Mouse (Mus musculus): Measurements from ENCODE around the gene Stag2. TPM values are rescaled to one million over a fixed set of nuclear protein-coding genes. Genes with fewer than 3 reads are reported as not detected.

The Stag2 gene
- 87.0 and 111 TPM in 2 replicates for polyA plus RNA-seq (2011; ENCODE audit: insufficient read depth, insufficient read length, low read depth, missing spikeins)

- Histone ChIP-seq H3K27ac (ENCODE audit: insufficient read depth, low read length) (peak within 1 kb of the TSS; percentile 76), H3K36me3 (ENCODE audit: control insufficient read depth, insufficient read depth, low read length, poor library complexity, severe bottlenecking) (no peaks in the 10 kb centered on the region), H3K9ac (ENCODE audit: low read depth, poor library complexity, severe bottlenecking) (peak within 1 kb of the TSS; percentile 100), H3K4me1 (ENCODE audit: control insufficient read depth, insufficient read depth, low read length) (no peaks in the 10 kb centered on the region), H3K9me3 (replicated peaks; ENCODE audit: control insufficient read depth, insufficient read depth, low read length, poor library complexity, severe bottlenecking) (no peaks in the 10 kb centered on the region), H3K4me3 (ENCODE audit: low read depth, low read length) (peak within 1 kb of the TSS; percentile 96), H3K27me3 (ENCODE audit: control insufficient read depth, insufficient read depth, low read length, poor library complexity, severe bottlenecking) (no peaks in the 10 kb centered on the region)
- TF ChIP-seq CTCF (IDR thresholded peaks at IDR 0.05; ENCODE audit: low read depth, low read length) (peak; percentile 67), EP300 (IDR thresholded peaks at IDR 0.05; ENCODE audit: insufficient read depth, low read depth, low read length) (no peak), POLR2A (IDR thresholded peaks at IDR 0.05; ENCODE audit: insufficient read depth, low read length) (no peak)
These were observed at the start of gene Stag2 for GRCm38 (mm10) chrX:42148788-42149556. Gene Stag2 (plus strand): TSS chrX:42149317.

- Histone ChIP-seq H3K36me3 (ENCODE audit: control insufficient read depth, insufficient read depth, low read length, poor library complexity, severe bottlenecking) (peaks cover 3% of the 10 kb centered on the region; the same call in 1 of the 2 replicates), H3K4me1 (ENCODE audit: control insufficient read depth, insufficient read depth, low read length) (no peaks in the 10 kb centered on the region), H3K9ac (ENCODE audit: low read depth, poor library complexity, severe bottlenecking) (no peak overlapping the region), H3K27ac (ENCODE audit: insufficient read depth, low read length) (no peak overlapping the region), H3K4me3 (ENCODE audit: low read depth, low read length) (no peak overlapping the region), H3K27me3 (ENCODE audit: control insufficient read depth, insufficient read depth, low read length, poor library complexity, severe bottlenecking) (no peaks in the 10 kb centered on the region), H3K9me3 (replicated peaks; ENCODE audit: control insufficient read depth, insufficient read depth, low read length, poor library complexity, severe bottlenecking) (no peaks in the 10 kb centered on the region; the same call in 1 of the 2 replicates)
- TF ChIP-seq CTCF (IDR thresholded peaks at IDR 0.05; ENCODE audit: low read depth, low read length) (no peak), POLR2A (IDR thresholded peaks at IDR 0.05; ENCODE audit: insufficient read depth, low read length) (no peak), EP300 (IDR thresholded peaks at IDR 0.05; ENCODE audit: insufficient read depth, low read depth, low read length) (no peak)
These were observed 42.0 kb upstream of the Stag2 start for GRCm38 (mm10) chrX:42107137-42107536.

GRCm38 (mm10) chrX:42110585-42110984, 38.5 kb upstream of the Stag2 start:
- no peaks in the 10 kb centered on the region for H3K4me1 ChIP-seq (ENCODE audit: control insufficient read depth, insufficient read depth, low read length)
- TF ChIP-seq EP300 (IDR thresholded peaks at IDR 0.05; ENCODE audit: insufficient read depth, low read depth, low read length) (no peak), CTCF (IDR thresholded peaks at IDR 0.05; ENCODE audit: low read depth, low read length) (no peak), POLR2A (IDR thresholded peaks at IDR 0.05; ENCODE audit: insufficient read depth, low read length) (no peak)
- H3K4me3 ChIP-seq (ENCODE audit: low read depth, low read length): no peak overlapping the region
- H3K9me3 ChIP-seq (replicated peaks; ENCODE audit: control insufficient read depth, insufficient read depth, low read length, poor library complexity, severe bottlenecking): no peaks in the 10 kb centered on the region; the same call in 1 of the 2 replicates
- H3K27me3 ChIP-seq (ENCODE audit: control insufficient read depth, insufficient read depth, low read length, poor library complexity, severe bottlenecking): no peaks in the 10 kb centered on the region
- H3K36me3 ChIP-seq (ENCODE audit: control insufficient read depth, insufficient read depth, low read length, poor library complexity, severe bottlenecking): no peaks in the 10 kb centered on the region
- H3K27ac ChIP-seq (ENCODE audit: insufficient read depth, low read length): no peak overlapping the region
- no peak overlapping the region for H3K9ac ChIP-seq (ENCODE audit: low read depth, poor library complexity, severe bottlenecking)

- no peak for TF ChIP-seq CTCF (IDR thresholded peaks at IDR 0.05; ENCODE audit: low read depth, low read length)
- TF ChIP-seq EP300 (IDR thresholded peaks at IDR 0.05; ENCODE audit: insufficient read depth, low read depth, low read length): no peak
- TF ChIP-seq POLR2A (IDR thresholded peaks at IDR 0.05; ENCODE audit: insufficient read depth, low read length): no peak
- H3K9me3 ChIP-seq (replicated peaks; ENCODE audit: control insufficient read depth, insufficient read depth, low read length, poor library complexity, severe bottlenecking): no peaks in the 10 kb centered on the region
These were observed 29.6 kb upstream of the Stag2 start for GRCm38 (mm10) chrX:42119442-42120048.

GRCm38 (mm10) chrX:42124963-42125697, 24.0 kb upstream of the Stag2 start:
- no peaks in the 10 kb centered on the region for H3K4me1 ChIP-seq (ENCODE audit: control insufficient read depth, insufficient read depth, low read length)
- H3K36me3 ChIP-seq (ENCODE audit: control insufficient read depth, insufficient read depth, low read length, poor library complexity, severe bottlenecking): no peaks in the 10 kb centered on the region
- H3K27ac ChIP-seq (ENCODE audit: insufficient read depth, low read length): no peak overlapping the region
- no peaks in the 10 kb centered on the region for H3K27me3 ChIP-seq (ENCODE audit: control insufficient read depth, insufficient read depth, low read length, poor library complexity, severe bottlenecking)
- no peaks in the 10 kb centered on the region for H3K9me3 ChIP-seq (replicated peaks; ENCODE audit: control insufficient read depth, insufficient read depth, low read length, poor library complexity, severe bottlenecking)
- H3K9ac ChIP-seq (ENCODE audit: low read depth, poor library complexity, severe bottlenecking): no peak overlapping the region
- TF ChIP-seq EP300 (IDR thresholded peaks at IDR 0.05; ENCODE audit: insufficient read depth, low read depth, low read length) (no peak), CTCF (IDR thresholded peaks at IDR 0.05; ENCODE audit: low read depth, low read length) (no peak), POLR2A (IDR thresholded peaks at IDR 0.05; ENCODE audit: insufficient read depth, low read length) (no peak)
- no peak overlapping the region for H3K4me3 ChIP-seq (ENCODE audit: low read depth, low read length)

More at GRCm38 (mm10) chrX:42119442-42120048, 29.6 kb upstream of the Stag2 start:
- H3K9ac ChIP-seq (ENCODE audit: low read depth, poor library complexity, severe bottlenecking): no peak overlapping the region
- H3K36me3 ChIP-seq (ENCODE audit: control insufficient read depth, insufficient read depth, low read length, poor library complexity, severe bottlenecking): no peaks in the 10 kb centered on the region
- no peak overlapping the region for H3K27ac ChIP-seq (ENCODE audit: insufficient read depth, low read length)
- no peaks in the 10 kb centered on the region for H3K27me3 ChIP-seq (ENCODE audit: control insufficient read depth, insufficient read depth, low read length, poor library complexity, severe bottlenecking)
- H3K4me3 ChIP-seq (ENCODE audit: low read depth, low read length): no peak overlapping the region
- no peaks in the 10 kb centered on the region for H3K4me1 ChIP-seq (ENCODE audit: control insufficient read depth, insufficient read depth, low read length)

Measured in ES-Bruce4 (cell line).